Mouse (Mus musculus) hindbrain, embryonic 15.5 days (tissue): ENCODE results near the gene Olfr266. TPM values are rescaled to one million over a fixed set of nuclear protein-coding genes. Genes with fewer than 3 reads are reported as not detected.

Source experiments
- polyA plus RNA-seq: library from polyadenylated mRNA; unstranded; fragments of >200 nt; fragmentation: Nextera tagmentation; extraction: Ambion mirVana; gene quantifications from 2 replicates; pipeline ENCODE4 v1.2.1, GENCODE M21; 2015

Olfr266 gene
- polyA plus RNA-seq, 1 experiment from 2014 or later: not detected

Other genes starting within 250 kb of the Olfr266 start
- 16.9 and 17.5 TPM in 2 replicates for gene Lrif1, start 141.3 kb downstream of the Olfr266 start, polyA plus RNA-seq
- gene Cd53, start 36.1 kb downstream of the Olfr266 start, polyA plus RNA-seq: 3.4 and 6.4 TPM in 2 replicates
- 11.6 and 12.0 TPM in 2 replicates for gene Kcna3, start 209.9 kb upstream of the Olfr266 start, polyA plus RNA-seq